Mouse (Mus musculus): ENCODE data around the gene Rhbdl3. TPM values are rescaled to one million over a fixed set of nuclear protein-coding genes. Genes with fewer than 3 reads are reported as not detected.

The Rhbdl3 gene
- polyA plus RNA-seq, 1 experiment from 2014 or later: 0.12 TPM

DNA sequence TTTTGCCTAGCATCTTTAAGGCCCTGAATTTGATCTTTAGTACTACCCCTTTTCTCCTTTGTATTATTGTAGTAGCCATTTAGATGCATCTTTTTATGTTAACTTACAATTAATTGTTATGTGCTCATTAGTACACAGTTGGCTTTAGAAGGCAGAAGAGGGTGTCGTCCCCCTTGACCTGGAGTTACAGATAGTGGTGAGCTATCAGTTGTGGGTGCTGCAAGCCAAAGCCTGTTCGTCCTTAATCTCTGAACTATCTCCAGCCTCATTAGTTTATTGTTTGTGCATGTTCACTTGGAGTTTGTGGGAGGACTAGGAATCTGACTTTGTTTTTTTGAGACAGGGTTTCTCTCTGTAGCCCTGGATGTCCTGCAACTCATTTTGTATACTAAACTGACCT is 86.1 kb downstream of the Rhbdl3 start:
- 14% methylated on average over 2 of the region's 2 CpGs for WGBS (ENCODE audit: insufficient replicate concordance)
- no peaks in the 10 kb centered on the region for H3K27me3 ChIP-seq
- H3K36me3 ChIP-seq: peaks cover 66% of the 10 kb centered on the region
- ATAC-seq (ENCODE audit: low read depth) (0 out of 2 replicates have a peak, but pooled peaks have one; percentile 34), DNase-seq (peak; percentile 22)
- no peak overlapping the region for H3K27ac ChIP-seq
- peak overlapping the region; percentile 94 for H3K4me2 ChIP-seq
- no peaks in the 10 kb centered on the region for H3K9me3 ChIP-seq (replicated peaks)
- H3K9ac ChIP-seq: peak overlapping the region; percentile 84; the same call in 1 of the 2 replicates
- H3K4me1 ChIP-seq (replicated peaks): peaks cover 41% of the 10 kb centered on the region
- H3K4me3 ChIP-seq (replicated peaks): peak overlapping the region; percentile 88

GRCm38 (mm10) chr11:80389885-80390284 is 89.2 kb downstream of the Rhbdl3 start:
- H3K27me3 ChIP-seq: no peaks in the 10 kb centered on the region
- WGBS (ENCODE audit: insufficient replicate concordance): 76% methylated on average over 1 of the region's 1 CpGs
- H3K36me3 ChIP-seq: peaks cover 82% of the 10 kb centered on the region
- DNase-seq (no peak), ATAC-seq (ENCODE audit: low read depth) (no peak)
- no peak overlapping the region for H3K27ac ChIP-seq
- no peak overlapping the region for H3K4me3 ChIP-seq (replicated peaks)
- peaks cover 30% of the 10 kb centered on the region for H3K4me1 ChIP-seq (replicated peaks)
- H3K9me3 ChIP-seq (replicated peaks): no peaks in the 10 kb centered on the region
- H3K4me2 ChIP-seq: no peak overlapping the region
- H3K9ac ChIP-seq: no peak overlapping the region

GRCm38 (mm10) chr11:80391407-80392120 is 90.9 kb downstream of the Rhbdl3 start:
- no peak for DNase-seq
- 83% methylated on average over 2 of the region's 2 CpGs for WGBS (ENCODE audit: insufficient replicate concordance)
- H3K9me3 ChIP-seq (replicated peaks): no peaks in the 10 kb centered on the region
- no peak overlapping the region for H3K4me3 ChIP-seq (replicated peaks)
- no peak for ATAC-seq (ENCODE audit: low read depth)
- H3K4me2 ChIP-seq: no peak overlapping the region
- H3K27ac ChIP-seq: no peak overlapping the region
- no peak overlapping the region for H3K9ac ChIP-seq
- no peaks in the 10 kb centered on the region for H3K27me3 ChIP-seq
- peaks cover 82% of the 10 kb centered on the region for H3K36me3 ChIP-seq
- H3K4me1 ChIP-seq (replicated peaks): peaks cover 13% of the 10 kb centered on the region

GRCm38 (mm10) chr11:80395930-80396329 is 95.2 kb downstream of the Rhbdl3 start:
- peaks cover 84% of the 10 kb centered on the region for H3K36me3 ChIP-seq
- no peak overlapping the region for H3K27ac ChIP-seq
- no peak overlapping the region for H3K9ac ChIP-seq
- H3K4me1 ChIP-seq (replicated peaks): no peaks in the 10 kb centered on the region
- ATAC-seq (ENCODE audit: low read depth): no peak
- 92% methylated on average over 3 of the region's 3 CpGs for WGBS (ENCODE audit: insufficient replicate concordance)
- no peak overlapping the region for H3K4me2 ChIP-seq
- no peak overlapping the region for H3K4me3 ChIP-seq (replicated peaks)
- H3K27me3 ChIP-seq: no peaks in the 10 kb centered on the region
- H3K9me3 ChIP-seq (replicated peaks): no peaks in the 10 kb centered on the region
- DNase-seq: no peak

GRCm38 (mm10) chr11:80396617-80397016 is 95.9 kb downstream of the Rhbdl3 start:
- Histone ChIP-seq H3K27ac (no peak overlapping the region), H3K9ac (no peak overlapping the region), H3K9me3 (replicated peaks) (no peaks in the 10 kb centered on the region), H3K4me1 (replicated peaks) (no peaks in the 10 kb centered on the region), H3K4me3 (replicated peaks) (no peak overlapping the region), H3K27me3 (no peaks in the 10 kb centered on the region), H3K4me2 (no peak overlapping the region), H3K36me3 (peaks cover 82% of the 10 kb centered on the region)
- 91% methylated on average over 4 of the region's 4 CpGs for WGBS (ENCODE audit: insufficient replicate concordance)
- DNase-seq (no peak), ATAC-seq (ENCODE audit: low read depth) (no peak)

Other genes starting within 250 kb of the Rhbdl3 start
- gene Crlf3, start 219.9 kb upstream of the Rhbdl3 start, polyA plus RNA-seq (2015; fragmentation: Nextera tagmentation; extraction: Ambion mirVana): 91.4 and 103 TPM in 2 replicates
- gene Atad5, start 211.5 kb upstream of the Rhbdl3 start, polyA plus RNA-seq (2015; fragmentation: Nextera tagmentation; extraction: Ambion mirVana): 10.7 and 12.9 TPM in 2 replicates
- gene Tefm, start 158.7 kb upstream of the Rhbdl3 start, polyA plus RNA-seq (2015; fragmentation: Nextera tagmentation; extraction: Ambion mirVana): 17.7 and 20.5 TPM in 2 replicates
- 3.7 and 4.0 TPM in 2 replicates for gene Adap2, start 146.8 kb upstream of the Rhbdl3 start, polyA plus RNA-seq (2015; fragmentation: Nextera tagmentation; extraction: Ambion mirVana)
- gene Rnf135, start 117.1 kb upstream of the Rhbdl3 start, polyA plus RNA-seq (2015; fragmentation: Nextera tagmentation; extraction: Ambion mirVana): 4.3 and 5.3 TPM in 2 replicates
- gene Rhot1, start 91.9 kb upstream of the Rhbdl3 start, polyA plus RNA-seq (2015; fragmentation: Nextera tagmentation; extraction: Ambion mirVana): 23.9 and 29.9 TPM in 2 replicates
- 6.9 and 8.1 TPM in 2 replicates for gene 5730455P16Rik, start 77.1 kb downstream of the Rhbdl3 start, polyA plus RNA-seq (2015; fragmentation: Nextera tagmentation; extraction: Ambion mirVana)
- gene Zfp207, start 82.4 kb downstream of the Rhbdl3 start, polyA plus RNA-seq (2015; fragmentation: Nextera tagmentation; extraction: Ambion mirVana): 102 and 131 TPM in 2 replicates
- gene Psmd11, start 127.7 kb downstream of the Rhbdl3 start, polyA plus RNA-seq (2015; fragmentation: Nextera tagmentation; extraction: Ambion mirVana): 218 and 238 TPM in 2 replicates
- gene Cdk5r1, start 176.1 kb downstream of the Rhbdl3 start, polyA plus RNA-seq (2015; fragmentation: Nextera tagmentation; extraction: Ambion mirVana): 0.41 TPM in 2 replicates